Mouse (Mus musculus): ENCODE measurements at regions not wholly inside any gene's neighbourhood (a gene's known extent, or its start where the extent isn't known, plus 50 kb on each side); places are given as distances from the start of the nearest gene placed in this dataset.

- no peak for DNase-seq (ENCODE audit: low read depth, low spot score)
These were observed 252.8 kb upstream of the Nxpe4 start for GRCm38 (mm10) chr9:47909051-47909450.

- no peak for DNase-seq (ENCODE audit: low read depth, low spot score)
These were observed 251.3 kb upstream of the Nxpe4 start for GRCm38 (mm10) chr9:47910501-47910906.

GRCm38 (mm10) chr9:47912823-47913222, 249.0 kb upstream of the Nxpe4 start:
- DNase-seq (ENCODE audit: low read depth, low spot score) = no peak

GRCm38 (mm10) chr9:47935299-47935698, 226.5 kb upstream of the Nxpe4 start:
- no peak for DNase-seq (ENCODE audit: low read depth, low spot score)

- DNase-seq (ENCODE audit: low read depth, low spot score) = peak; percentile 65
These were observed 225.8 kb upstream of the Nxpe4 start for GRCm38 (mm10) chr9:47935957-47936457.

GRCm38 (mm10) chr9:47938941-47939710, 222.7 kb upstream of the Nxpe4 start:
- DNase-seq (ENCODE audit: low read depth, low spot score) = no peak

- no peak for DNase-seq (ENCODE audit: low read depth, low spot score)
These were observed 218.9 kb upstream of the Nxpe4 start for GRCm38 (mm10) chr9:47942761-47943583.

GRCm38 (mm10) chr9:47946226-47946625, 215.6 kb upstream of the Nxpe4 start:
- no peak for DNase-seq (ENCODE audit: low read depth, low spot score)

GRCm38 (mm10) chr9:47957881-47958280, 203.9 kb upstream of the Nxpe4 start:
- DNase-seq (ENCODE audit: low read depth, low spot score) = no peak

GRCm38 (mm10) chr9:47958861-47959260, 203.0 kb upstream of the Nxpe4 start:
- no peak for DNase-seq (ENCODE audit: low read depth, low spot score)

GRCm38 (mm10) chr9:47961176-47961575, 200.6 kb upstream of the Nxpe4 start:
- DNase-seq (ENCODE audit: low read depth, low spot score) = no peak

- no peak for DNase-seq (ENCODE audit: low read depth, low spot score)
These were observed 199.7 kb upstream of the Nxpe4 start for GRCm38 (mm10) chr9:47962161-47962560.

- no peak for DNase-seq (ENCODE audit: low read depth, low spot score)
These were observed 199.2 kb upstream of the Nxpe4 start for GRCm38 (mm10) chr9:47962589-47962988.

GRCm38 (mm10) chr9:47973130-47973529, 188.7 kb upstream of the Nxpe4 start:
- no peak for DNase-seq (ENCODE audit: low read depth, low spot score)

- DNase-seq (ENCODE audit: low read depth, low spot score) = no peak
These were observed 176.3 kb upstream of the Nxpe4 start for GRCm38 (mm10) chr9:47985356-47986111.

- no peak for DNase-seq (ENCODE audit: low read depth, low spot score)
These were observed 174.6 kb upstream of the Nxpe4 start for GRCm38 (mm10) chr9:47987266-47987665.

- DNase-seq (ENCODE audit: low read depth, low spot score) = no peak
These were observed 167.2 kb upstream of the Nxpe4 start for GRCm38 (mm10) chr9:47994671-47995070.

- DNase-seq (ENCODE audit: low read depth, low spot score) = no peak
These were observed 162.2 kb upstream of the Nxpe4 start for GRCm38 (mm10) chr9:47999632-48000031.

- no peak for DNase-seq (ENCODE audit: low read depth, low spot score)
These were observed 132.8 kb upstream of the Nxpe4 start for GRCm38 (mm10) chr9:48029021-48029420.

- no peak for DNase-seq (ENCODE audit: low read depth, low spot score)
These were observed 131.0 kb upstream of the Nxpe4 start for GRCm38 (mm10) chr9:48030839-48031238.

- DNase-seq (ENCODE audit: low read depth, low spot score) = no peak
These were observed 125.9 kb upstream of the Nxpe4 start for GRCm38 (mm10) chr9:48035959-48036358.

GRCm38 (mm10) chr9:48044826-48045225, 117.0 kb upstream of the Nxpe4 start:
- no peak for DNase-seq (ENCODE audit: low read depth, low spot score)
